8 mouse cellular contexts compared by ENCODE assay signal in the genomic region with DNA sequence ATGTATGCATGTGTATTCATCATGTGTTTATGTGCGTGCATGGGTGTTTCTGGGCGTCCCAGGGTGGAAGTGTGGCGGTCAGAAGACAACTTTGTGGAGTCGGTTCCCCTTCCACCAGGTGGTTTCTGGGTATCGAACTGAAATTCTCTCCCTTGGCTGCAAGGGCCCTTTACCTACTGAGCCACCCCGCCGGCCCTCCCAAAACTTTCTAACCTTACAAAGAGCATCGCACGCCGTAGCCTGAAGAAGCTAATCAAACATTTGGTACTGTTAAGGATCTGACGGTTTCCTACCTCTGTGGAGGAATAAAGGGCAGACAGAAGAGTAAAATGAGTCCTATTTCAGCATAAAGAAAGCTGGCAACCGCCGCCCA. TPM values are rescaled to one million over a fixed set of nuclear protein-coding genes. Genes with fewer than 3 reads are reported as not detected.
DNase-seq lines count a peak whose midpoint lies in the region; ATAC-seq and TF ChIP-seq lines count a peak whose summit lies in the region.

No protein-coding gene starts in this region.

- peak overlapping the region; percentile 85 for H3K4me3 ChIP-seq in gastrocnemius, adult 2 months
- peak overlapping the region; percentile 66 for H3K4me3 ChIP-seq in hindbrain, embryonic 14.5 days (replicated peaks; ENCODE audit: low read length)
- H3K4me3 ChIP-seq in lung, embryonic 16.5 days (ENCODE audit: low read length), result peak overlapping the region; percentile 66

- H3K36me3 ChIP-seq in hindbrain, embryonic 14.5 days (replicated peaks; ENCODE audit: control insufficient read depth, insufficient read depth), result 0 out of 2 replicates have a peak, but pooled peaks cover 4% of the 10 kb centered on the region
- H3K36me3 ChIP-seq in lung, embryonic 16.5 days (ENCODE audit: control insufficient read depth, insufficient read depth, low read length), result no peaks in the 10 kb centered on the region

- ATAC-seq in erythroblast, adult 5-6 weeks (replicated peaks; ENCODE audit: low FRiP score, poor library complexity, severe bottlenecking), result peak; percentile 65
- ATAC-seq in hindbrain, embryonic 14.5 days (ENCODE audit: low FRiP score), result peak; percentile 31
- ATAC-seq in lung, embryonic 16.5 days (ENCODE audit: low read depth), result peak; percentile 29; the same call in 1 of the 2 replicates

- peaks cover 9% of the 10 kb centered on the region for H3K4me1 ChIP-seq in hindbrain, embryonic 14.5 days (replicated peaks; ENCODE audit: control insufficient read depth, insufficient read depth, low read length)
- H3K4me1 ChIP-seq in lung, embryonic 16.5 days (replicated peaks; ENCODE audit: control insufficient read depth, insufficient read depth, low read length), result peaks cover 6% of the 10 kb centered on the region; the same call in 1 of the 2 replicates

- no peaks in the 10 kb centered on the region for H3K9me3 ChIP-seq in hindbrain, embryonic 14.5 days (ENCODE audit: control insufficient read depth, low read length)
- H3K9me3 ChIP-seq in lung, embryonic 16.5 days (ENCODE audit: control insufficient read depth, low read length), result no peaks in the 10 kb centered on the region

- peak overlapping the region; percentile 94 for H3K27ac ChIP-seq in gastrocnemius, adult 2 months
- no peak overlapping the region; the same call in 1 of the 2 replicates for H3K27ac ChIP-seq in hindbrain, embryonic 14.5 days
- H3K27ac ChIP-seq in lung, embryonic 16.5 days (ENCODE audit: low read length), result peak overlapping the region; percentile 50; the same call in 1 of the 2 replicates

- DNase-seq in gastrocnemius, adult 2 months, result peak; percentile 27
- DNase-seq in gastrocnemius, adult 8-10 months (ENCODE audit: low spot score in 2 of 2), result no peak
- peak; percentile 30 for DNase-seq in ES-CJ7 (ENCODE audit: low read depth, low spot score)
- peak; percentile 44 for DNase-seq in hindbrain, embryonic 14.5 days (ENCODE audit: low spot score)
- peak; percentile 27 for DNase-seq in spleen, adult 12 weeks (ENCODE audit: low spot score)
- DNase-seq in layer of hippocampus, adult 9-10 months (ENCODE audit: low spot score), result no peak

- TF ChIP-seq CTCF in gastrocnemius, adult 2 months (IDR thresholded peaks at IDR 0.05), result no peak

- intact Hi-C loops in gastrocnemius, adult 2 months (cut with DNase I), result loop anchor here (2.0 to 10.0 kb wide), 2 partner anchors 135 to 291 kb away; a partner anchor contains a TSS

- H3K4me2 ChIP-seq in hindbrain, embryonic 14.5 days (replicated peaks), result peak overlapping the region; percentile 75
- peak overlapping the region; percentile 85 for H3K4me2 ChIP-seq in lung, embryonic 16.5 days (ENCODE audit: low read depth, low read length)

- H3K9ac ChIP-seq in hindbrain, embryonic 14.5 days, result peak overlapping the region; percentile 79
- peak overlapping the region; percentile 87 for H3K9ac ChIP-seq in lung, embryonic 16.5 days (ENCODE audit: low read length)

- no peaks in the 10 kb centered on the region for H3K27me3 ChIP-seq in hindbrain, embryonic 14.5 days (ENCODE audit: control insufficient read depth, insufficient read depth, low read length)
- no peaks in the 10 kb centered on the region for H3K27me3 ChIP-seq in lung, embryonic 16.5 days (ENCODE audit: control insufficient read depth, insufficient read depth, low read depth, low read length)

- WGBS in hindbrain, embryonic 14.5 days, result 9% methylated on average over 13 of the region's 13 CpGs
- WGBS in lung, embryonic 16.5 days, result 6% methylated on average over 13 of the region's 13 CpGs

RNA-seq across cellular contexts. Expression of a gene that starts 0.5 kb away (rescaled TPM):
- total RNA-seq in gastrocnemius, adult 2 months (2021), result 10 to 100 TPM; 29.3 to 29.8 TPM
- 10 to 100 TPM; 25.1 to 30.6 (median 27.9) TPM for total RNA-seq in gastrocnemius, adult 8-10 months (2022)
- total RNA-seq in erythroblast, adult 5-6 weeks (2015; ENCODE audit: low replicate concordance), result 13.2 and 25.0 TPM in 2 replicates
- 5.7 and 6.7 TPM in 2 replicates for total RNA-seq in erythroblast, adult 5-6 weeks (2017; ENCODE audit: low replicate concordance)
- 27.8 and 29.3 TPM in 2 replicates for polyA plus RNA-seq in hindbrain, embryonic 14.5 days (2014; fragmentation: Nextera tagmentation; extraction: Ambion mirVana)
- 28.1 and 31.2 TPM in 2 replicates for polyA plus RNA-seq in lung, embryonic 16.5 days (2015; fragmentation: Nextera tagmentation; extraction: Ambion mirVana)

RNA-seq across cellular contexts. Expression of a gene that starts 20.7 kb away (rescaled TPM):
- total RNA-seq in gastrocnemius, adult 2 months (2021), result 1 to 10 TPM; 3.2 to 5.7 TPM
- total RNA-seq in gastrocnemius, adult 8-10 months (2022), result 1 to 10 TPM; 3.7 to 5.4 (median 4.6) TPM
- total RNA-seq in erythroblast, adult 5-6 weeks (2015; ENCODE audit: low replicate concordance), result 4.4 and 6.0 TPM in 2 replicates
- total RNA-seq in erythroblast, adult 5-6 weeks (2017; ENCODE audit: low replicate concordance), result 0.60 TPM in 1 of 2 replicates, not detected in the other
- 7.2 and 9.3 TPM in 2 replicates for polyA plus RNA-seq in hindbrain, embryonic 14.5 days (2014; fragmentation: Nextera tagmentation; extraction: Ambion mirVana)
- polyA plus RNA-seq in lung, embryonic 16.5 days (2015; fragmentation: Nextera tagmentation; extraction: Ambion mirVana), result 9.6 and 10.9 TPM in 2 replicates

RNA-seq across cellular contexts. Expression of a gene that starts 20.7 kb away (rescaled TPM):
- 10 to 100 TPM; 29.2 to 31.7 TPM for total RNA-seq in gastrocnemius, adult 2 months (2021)
- total RNA-seq in gastrocnemius, adult 8-10 months (2022), result 10 to 100 TPM; 33.3 to 44.0 (median 36.5) TPM
- 6.1 and 17.8 TPM in 2 replicates for total RNA-seq in erythroblast, adult 5-6 weeks (2015; ENCODE audit: low replicate concordance)
- total RNA-seq in erythroblast, adult 5-6 weeks (2017; ENCODE audit: low replicate concordance), result 17.7 and 19.9 TPM in 2 replicates
- polyA plus RNA-seq in hindbrain, embryonic 14.5 days (2014; fragmentation: Nextera tagmentation; extraction: Ambion mirVana), result 34.3 and 38.0 TPM in 2 replicates
- 27.6 and 27.8 TPM in 2 replicates for polyA plus RNA-seq in lung, embryonic 16.5 days (2015; fragmentation: Nextera tagmentation; extraction: Ambion mirVana)

Comparison
In these comparisons a context has a peak if more than half of its experiments do, and no peak if none do; other contexts are left out.
1. DNase-seq: peak in gastrocnemius, adult 2 months (single experiment), ES-CJ7 (single experiment), hindbrain, embryonic 14.5 days (single experiment) and spleen, adult 12 weeks (single experiment); none in gastrocnemius, adult 8-10 months (0 of 2) and layer of hippocampus, adult 9-10 months (single experiment).
2. Peak in every context shown above with its lines, with median percentiles within 50 percentile points of each other: H3K4me3 ChIP-seq and ATAC-seq.